Mouse (Mus musculus) erythroblast, embryonic 14.5 days (primary cell): ENCODE measurements around the gene BC030867.

Source experiments
- GATA1 ChIP-seq: IDR thresholded peaks from 2 replicates; pipeline ENCODE4 v1.6.1; 2012; ENCODE audit warnings: low read length, inconsistent platforms, mixed read lengths
- TAL1 ChIP-seq: IDR thresholded peaks from 3 replicates; pipeline ENCODE4 v1.6.1; 2012; ENCODE audit warnings: low read length, inconsistent platforms, mixed read lengths

GRCm38 (mm10) chr11:102221954-102222351 lies 26.7 kb upstream of the BC030867 start:
- no peak for TF ChIP-seq GATA1
- TF ChIP-seq TAL1, result no peak
